Mouse (Mus musculus) MEL (cell line): Measurements from ENCODE around the gene Hivep2. TPM values are rescaled to one million over a fixed set of nuclear protein-coding genes. Genes with fewer than 3 reads are reported as not detected.

Experiments used
- DNase-seq: peaks from one replicate; pipeline ENCODE4 v3.0.0; 2011; ENCODE audit warnings: low read depth, low spot score
- H3K27ac ChIP-seq: 2 replicates; pipeline ENCODE4 v1.5.1; 2012; ENCODE audit warnings: low read depth, mild to moderate bottlenecking, control low read depth, low read length, moderate library complexity; ENCODE audit not compliant: control insufficient read depth
- H3K27me3 ChIP-seq, 2 experiments: fragments of 150-350 bp in 1 of 2; sonication (generic) in 1 of 2; 2 replicates each; pipeline ENCODE4 v1.6.1; 2012; ENCODE audit warnings: low read length in 2 of 2, mild to moderate bottlenecking in 2 of 2, improper control_type of control experiment in 1 of 2, moderate library complexity in 1 of 2; ENCODE audit not compliant: insufficient read depth in 2 of 2, control insufficient read depth in 1 of 2
- H3K36me3 ChIP-seq, 2 experiments: 2 replicates each; pipeline ENCODE4 v1.6.1; 2012 to 2014; ENCODE audit warnings: low read length in 2 of 2, improper control_type of control experiment in 1 of 2, inconsistent platforms in 1 of 2, mild to moderate bottlenecking in 1 of 2; ENCODE audit not compliant: insufficient read depth in 2 of 2, control insufficient read depth in 1 of 2
- H3K4me1 ChIP-seq, 2 experiments: fragments of 150-350 bp in 1 of 2; sonication (generic) in 1 of 2; 2 replicates each; pipeline ENCODE4 v1.6.1; 2012; ENCODE audit warnings: low read length in 2 of 2, improper control_type of control experiment in 1 of 2, mild to moderate bottlenecking in 1 of 2; ENCODE audit not compliant: insufficient read depth in 2 of 2, control insufficient read depth in 1 of 2
- H3K4me3 ChIP-seq, 2 experiments: fragments of 150-350 bp in 1 of 2; sonication (generic) in 1 of 2; 2 replicates each; pipeline ENCODE4 v1.5.1; 2012; ENCODE audit warnings: low read depth in 2 of 2, low read length in 2 of 2, mild to moderate bottlenecking in 2 of 2, moderate library complexity in 2 of 2, control low read depth in 1 of 2, improper control_type of control experiment in 1 of 2; ENCODE audit not compliant: control insufficient read depth in 1 of 2, insufficient read depth in 1 of 2
- H3K79me2 ChIP-seq: 2 replicates; pipeline ENCODE4 v1.6.1; 2012; ENCODE audit warnings: mild to moderate bottlenecking, low read length, moderate library complexity; ENCODE audit not compliant: control insufficient read depth, poor library complexity, insufficient read depth
- H3K9ac ChIP-seq: 2 replicates; pipeline ENCODE4 v1.6.1; 2012; ENCODE audit warnings: low read depth, mild to moderate bottlenecking, control low read depth, low read length, moderate library complexity; ENCODE audit not compliant: control insufficient read depth, poor library complexity, severe bottlenecking
- H3K9me3 ChIP-seq: fragments of 150-350 bp; sonication (generic); replicated peaks from 2 replicates; pipeline ENCODE4 v1.6.1; 2012; ENCODE audit warnings: mild to moderate bottlenecking, low read length, improper control_type of control experiment, moderate library complexity; ENCODE audit not compliant: insufficient read depth
- CTCF ChIP-seq, 3 experiments: IDR thresholded peaks in 2 of 3; conservative IDR thresholded peaks in 1 of 3; 2 replicates each; pipeline ENCODE4 v1.5.1; 2011 to 2012; ENCODE audit warnings: low read length in 3 of 3, low read depth in 2 of 3, mild to moderate bottlenecking in 2 of 3, improper control_type of control experiment in 1 of 3, inconsistent platforms in 1 of 3, mixed read lengths in 1 of 3, moderate library complexity in 1 of 3; ENCODE audit not compliant: control insufficient read depth in 1 of 3, insufficient read depth in 1 of 3, poor library complexity in 1 of 3, severe bottlenecking in 1 of 3
- ELF1 ChIP-seq: IDR thresholded peaks from 2 replicates; pipeline ENCODE4 v1.6.1; 2014; ENCODE audit warnings: low read depth, mild to moderate bottlenecking, inconsistent platforms, low read length, improper control_type of control experiment, moderate library complexity
- GATA1 ChIP-seq: IDR thresholded peaks from 2 replicates; pipeline ENCODE4 v1.6.1; 2011; ENCODE audit warnings: low read depth, low read length, improper control_type of control experiment
- HCFC1 ChIP-seq: IDR thresholded peaks from 2 replicates; pipeline ENCODE4 v1.6.1; 2012; ENCODE audit warnings: low read depth, mild to moderate bottlenecking, inconsistent platforms, low read length, improper control_type of control experiment, moderate library complexity
- JUND ChIP-seq: IDR thresholded peaks from 2 replicates; pipeline ENCODE4 v1.6.1; 2011; ENCODE audit warnings: low read depth, mild to moderate bottlenecking, improper control_type of control experiment, low read length
- KAT2A ChIP-seq: conservative IDR thresholded peaks from 2 replicates; pipeline ENCODE4 v1.6.1; 2012; ENCODE audit warnings: low read depth, low read length, improper control_type of control experiment, inconsistent platforms
- MAFK ChIP-seq: IDR thresholded peaks from 2 replicates; pipeline ENCODE4 v1.6.1; 2011; ENCODE audit warnings: low read depth, mild to moderate bottlenecking, low read length, improper control_type of control experiment, borderline replicate concordance
- MXI1 ChIP-seq: IDR thresholded peaks from 2 replicates; pipeline ENCODE4 v1.6.1; 2011; ENCODE audit warnings: mild to moderate bottlenecking, low read depth, low read length, improper control_type of control experiment
- MYB ChIP-seq: IDR thresholded peaks from 2 replicates; pipeline ENCODE4 v1.6.1; 2011; ENCODE audit warnings: mild to moderate bottlenecking, low read depth, low read length, improper control_type of control experiment
- POLR2A ChIP-seq, 2 experiments: IDR thresholded peaks; 2 replicates each; pipeline ENCODE4 v1.6.1; 2011 to 2012; ENCODE audit warnings: low read length in 2 of 2, mild to moderate bottlenecking in 2 of 2, control low read depth in 1 of 2, improper control_type of control experiment in 1 of 2, low read depth in 1 of 2, moderate library complexity in 1 of 2; ENCODE audit not compliant: control insufficient read depth in 1 of 2, insufficient read depth in 1 of 2, poor library complexity in 1 of 2
- POLR2AphosphoS2 ChIP-seq: IDR thresholded peaks from 2 replicates; pipeline ENCODE4 v1.6.1; 2011; ENCODE audit warnings: low read length, improper control_type of control experiment
- POLR2AphosphoS5 ChIP-seq: IDR thresholded peaks from 2 replicates; pipeline ENCODE4 v1.6.1; 2012; ENCODE audit warnings: low read depth, borderline replicate concordance, mild to moderate bottlenecking, inconsistent platforms, low read length, moderate library complexity, mixed read lengths
- SIN3A ChIP-seq: IDR thresholded peaks from 2 replicates; pipeline ENCODE4 v1.6.1; 2012; ENCODE audit warnings: low read length, improper control_type of control experiment, inconsistent platforms
- TCF12 ChIP-seq: IDR thresholded peaks from 2 replicates; pipeline ENCODE4 v1.6.1; 2014; ENCODE audit warnings: low read depth, mild to moderate bottlenecking, inconsistent platforms, low read length, improper control_type of control experiment, moderate library complexity
- USF1 ChIP-seq: IDR thresholded peaks from 2 replicates; pipeline ENCODE4 v1.6.1; 2014; ENCODE audit warnings: low read depth, mild to moderate bottlenecking, inconsistent platforms, low read length, improper control_type of control experiment, moderate library complexity
- USF2 ChIP-seq, 2 experiments: IDR thresholded peaks; 2 replicates each; pipeline ENCODE4 v1.6.1; 2011 to 2012; ENCODE audit warnings: improper control_type of control experiment in 2 of 2, low read length in 2 of 2, borderline replicate concordance in 1 of 2, inconsistent platforms in 1 of 2, low read depth in 1 of 2, mild to moderate bottlenecking in 1 of 2; ENCODE audit not compliant: insufficient read depth in 1 of 2
- ZKSCAN1 ChIP-seq: IDR thresholded peaks from 2 replicates; pipeline ENCODE4 v1.6.1; 2012; ENCODE audit warnings: low read depth, mild to moderate bottlenecking, inconsistent platforms, low read length, improper control_type of control experiment, moderate library complexity
- polyA plus RNA-seq, 2 experiments: library from polyadenylated mRNA; stranded (reverse) in 1 of 2; unstranded in 1 of 2; fragments of >175 nt in 1 of 2; fragments of >200 nt in 1 of 2; gene quantifications; 2 replicates each; pipeline versions ENCODE4 v1.2.1 to v1.2.4; 2012; ENCODE audit warnings: low replicate concordance in 2 of 2, low read depth in 1 of 2; ENCODE audit not compliant: insufficient read length in 2 of 2, insufficient read depth in 1 of 2, missing spikeins in 1 of 2
- total RNA-seq: library from RNA; depleted of rRNA; stranded (reverse); fragments of 300-350 nt; gene quantifications from 2 replicates; pipeline ENCODE4 v1.2.3, GENCODE M21; 2012

Gene Hivep2
- total and polyA plus RNA-seq, 3 experiments, result not detected

- Histone ChIP-seq H3K79me2 (no peaks in the 10 kb centered on the region), H3K27ac (no peak overlapping the region), H3K4me3 (no peak overlapping the region), H3K9ac (no peak overlapping the region), H3K36me3 (no peaks in the 10 kb centered on the region), H3K4me1 (no peaks in the 10 kb centered on the region), H3K9me3 (no peaks in the 10 kb centered on the region), H3K27me3 (no peaks in the 10 kb centered on the region)
- DNase-seq, result no peak
- TF ChIP-seq ELF1, result no peak
- no peak for TF ChIP-seq GATA1
- TF ChIP-seq USF1, result no peak
- TF ChIP-seq MYB, result no peak
- TF ChIP-seq ZKSCAN1, result no peak
- no peak for TF ChIP-seq KAT2A
- no peak for TF ChIP-seq SIN3A
- no peak for TF ChIP-seq HCFC1
- no peak for TF ChIP-seq USF2 (IDR thresholded peaks at IDR 0.05; ENCODE audit: borderline replicate concordance in 1 of 2, insufficient read depth in 1 of 2, low read depth in 1 of 2, low read length in 2 of 2)
Observed at GRCm38 (mm10) chr10:14174124-14174523, 208.2 kb downstream of the Hivep2 start.

DNA sequence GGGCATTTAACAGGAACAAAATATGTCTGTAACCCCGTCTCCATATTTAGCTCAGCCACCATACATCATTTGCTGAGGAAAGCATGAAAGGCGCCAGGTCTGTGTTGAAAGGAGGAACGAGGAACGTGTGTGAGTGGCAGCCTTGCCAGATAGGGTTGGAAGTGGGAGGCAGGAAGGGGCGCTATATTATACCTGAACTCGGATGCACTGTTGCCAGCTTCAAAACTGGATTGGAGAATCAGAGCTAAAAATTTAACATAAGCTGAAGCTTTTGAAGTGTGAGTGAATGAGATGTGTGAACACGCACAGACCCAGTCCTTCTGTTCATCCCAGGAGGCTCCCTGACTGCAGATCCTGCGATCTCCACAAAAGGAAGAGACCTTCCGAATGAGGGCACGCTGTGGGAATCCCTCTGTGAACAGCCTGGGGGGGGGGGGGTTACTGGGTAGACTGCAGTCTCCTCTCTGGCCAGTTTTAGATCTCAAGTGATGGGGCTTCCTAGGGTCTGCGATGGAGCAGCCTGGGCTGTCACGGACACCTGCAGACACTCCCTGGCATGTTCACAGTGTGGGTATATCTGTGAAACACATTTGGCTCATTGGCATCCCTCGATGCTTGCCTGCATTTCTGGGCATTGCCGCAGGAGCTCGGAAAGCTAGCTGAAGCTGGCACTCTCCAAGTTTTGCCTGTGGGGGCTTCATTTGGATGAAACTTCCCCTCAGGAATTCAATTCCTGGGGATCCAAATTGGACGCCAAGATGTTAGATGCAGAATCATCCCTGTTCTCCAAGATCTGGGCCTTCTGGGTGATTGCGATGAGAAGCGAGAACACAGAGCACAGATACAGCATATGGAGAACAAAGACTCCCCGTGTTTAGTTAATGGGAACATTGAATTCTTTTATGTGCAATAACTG is 213.8 kb downstream of the Hivep2 start:
- Histone ChIP-seq H3K79me2 (no peaks in the 10 kb centered on the region), H3K4me1 (no peaks in the 10 kb centered on the region), H3K9ac (no peak overlapping the region), H3K36me3 (no peaks in the 10 kb centered on the region), H3K27me3 (no peaks in the 10 kb centered on the region), H3K27ac (no peak overlapping the region), H3K9me3 (no peaks in the 10 kb centered on the region), H3K4me3 (no peak overlapping the region)
- DNase-seq, result no peak
- TF ChIP-seq USF2 (IDR thresholded peaks at IDR 0.05; ENCODE audit: borderline replicate concordance in 1 of 2, insufficient read depth in 1 of 2, low read depth in 1 of 2, low read length in 2 of 2) (no peak), POLR2A (IDR thresholded peaks at IDR 0.05; ENCODE audit: control insufficient read depth in 1 of 2, insufficient read depth in 1 of 2, low read depth in 1 of 2, low read length in 2 of 2, poor library complexity in 1 of 2) (no peak), ELF1 (no peak), JUND (no peak), TCF12 (no peak), MAFK (no peak), MXI1 (no peak), CTCF (IDR thresholded peaks at IDR 0.05 in 2 of 3, conservative IDR thresholded peaks at IDR 0.05 in 1 of 3; ENCODE audit: control insufficient read depth in 1 of 3, insufficient read depth in 1 of 3, low read depth in 2 of 3, low read length in 3 of 3, poor library complexity in 1 of 3, severe bottlenecking in 1 of 3) (no peak), POLR2AphosphoS2 (no peak), USF1 (no peak), POLR2AphosphoS5 (no peak), ZKSCAN1 (no peak)
